Mouse (Mus musculus) cerebellum, adult 2 months (tissue): ENCODE results near the gene Map1s. TPM values are rescaled to one million over a fixed set of nuclear protein-coding genes. Genes with fewer than 3 reads are reported as not detected.
"Not testable (repeated sequence)": the region's sequence is repeated elsewhere in the genome, so short reads cannot be mapped to it uniquely, and the experiment has no call there.

Experiments
- DNase-seq, 2 experiments: peaks; one replicate each; pipeline ENCODE4 v3.0.0; 2021
- H3K27ac ChIP-seq: fragments of 200-500 bp; 2 replicates; pipeline ENCODE4 v1.5.1; 2012; ENCODE audit warnings: low read length, control low read depth, inconsistent platforms; ENCODE audit not compliant: insufficient read depth
- H3K27me3 ChIP-seq: fragments of 200-500 bp; 2 replicates; pipeline ENCODE4 v1.6.1; 2012; ENCODE audit warnings: inconsistent platforms, mild to moderate bottlenecking, low read length, moderate library complexity; ENCODE audit not compliant: control insufficient read depth, insufficient read depth
- H3K4me1 ChIP-seq: fragments of 200-500 bp; 2 replicates; pipeline ENCODE4 v1.6.1; 2011; ENCODE audit warnings: low read length; ENCODE audit not compliant: control insufficient read depth, insufficient read depth
- H3K4me3 ChIP-seq: fragments of 200-500 bp; replicated peaks from 2 replicates; pipeline ENCODE3; 2011; ENCODE audit warnings: mild to moderate bottlenecking, low read depth, low read length, control low read depth; ENCODE audit not compliant: insufficient read depth
- CTCF ChIP-seq: fragments of 200-500 bp; IDR thresholded peaks from 2 replicates; pipeline ENCODE4 v1.5.1; 2011; ENCODE audit warnings: low read depth, mild to moderate bottlenecking, control low read depth, low read length, moderate library complexity, borderline replicate concordance; ENCODE audit not compliant: insufficient read depth
- POLR2A ChIP-seq: fragments of 200-500 bp; IDR thresholded peaks from 2 replicates; pipeline ENCODE4 v1.6.1; 2011; ENCODE audit warnings: low read length, control low read depth, borderline replicate concordance; ENCODE audit not compliant: insufficient read depth
- WGBS: fragments of 180-500 bp; shearing (Covaris S2); methylation state at CpG from one replicate; pipeline ENCODE4 v1.1.7; 2018; 5-methylcytosine and 5-hydroxymethylcytosine counted together
- polyA plus RNA-seq: library from polyadenylated mRNA; depleted of rRNA; stranded (reverse); fragments of >200 nt; gene quantifications from 2 replicates; pipeline ENCODE4 v1.2.3, GENCODE M21; 2012

Map1s gene
- polyA plus RNA-seq, 1 experiment: 53.4 TPM

DNA sequence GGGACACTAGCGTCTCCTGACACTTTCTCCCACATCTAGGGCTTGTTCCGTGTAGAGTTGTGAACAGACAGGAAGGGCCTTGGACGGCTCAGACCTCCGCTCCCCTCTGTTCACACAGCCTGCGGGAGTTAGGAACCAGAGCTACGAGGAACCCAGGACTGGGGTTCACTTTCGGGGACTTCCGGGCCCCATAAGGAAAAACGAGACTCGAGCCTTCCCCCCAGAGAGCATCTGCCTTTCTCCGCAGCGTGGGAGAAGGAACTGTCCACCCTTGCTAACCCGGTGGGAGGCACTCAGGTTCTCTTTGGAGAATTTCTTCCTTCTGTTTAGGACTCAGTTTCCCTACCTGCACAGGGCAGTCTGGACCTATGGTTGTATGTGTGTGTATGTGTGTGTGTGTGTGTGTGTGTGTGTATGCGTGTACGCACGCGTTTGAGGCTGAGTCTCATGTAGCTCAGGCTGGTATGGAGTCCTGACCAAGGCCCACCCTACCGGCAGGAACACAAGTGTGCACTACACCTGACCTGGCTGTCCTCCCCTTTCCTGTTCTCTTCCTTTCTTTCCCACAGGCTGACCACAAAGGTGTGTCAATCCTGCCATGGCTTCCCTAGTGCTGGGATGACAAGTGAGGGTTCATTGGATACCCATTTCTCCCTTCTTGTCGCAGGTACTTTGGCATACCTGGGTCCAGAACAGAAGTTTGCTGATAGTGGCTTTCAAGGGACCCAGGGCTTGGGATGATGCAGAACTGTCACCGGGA is 12.7 kb upstream of the Map1s start:
- Histone ChIP-seq H3K27ac (no peak overlapping the region), H3K4me3 (no peak overlapping the region), H3K27me3 (no peaks in the 10 kb centered on the region), H3K4me1 (no peaks in the 10 kb centered on the region; the same call in 1 of the 2 replicates)
- no peak for DNase-seq
- TF ChIP-seq CTCF: no peak
- TF ChIP-seq POLR2A: no peak
- WGBS: 52% methylated on average over 20 of the region's 20 CpGs

DNA sequence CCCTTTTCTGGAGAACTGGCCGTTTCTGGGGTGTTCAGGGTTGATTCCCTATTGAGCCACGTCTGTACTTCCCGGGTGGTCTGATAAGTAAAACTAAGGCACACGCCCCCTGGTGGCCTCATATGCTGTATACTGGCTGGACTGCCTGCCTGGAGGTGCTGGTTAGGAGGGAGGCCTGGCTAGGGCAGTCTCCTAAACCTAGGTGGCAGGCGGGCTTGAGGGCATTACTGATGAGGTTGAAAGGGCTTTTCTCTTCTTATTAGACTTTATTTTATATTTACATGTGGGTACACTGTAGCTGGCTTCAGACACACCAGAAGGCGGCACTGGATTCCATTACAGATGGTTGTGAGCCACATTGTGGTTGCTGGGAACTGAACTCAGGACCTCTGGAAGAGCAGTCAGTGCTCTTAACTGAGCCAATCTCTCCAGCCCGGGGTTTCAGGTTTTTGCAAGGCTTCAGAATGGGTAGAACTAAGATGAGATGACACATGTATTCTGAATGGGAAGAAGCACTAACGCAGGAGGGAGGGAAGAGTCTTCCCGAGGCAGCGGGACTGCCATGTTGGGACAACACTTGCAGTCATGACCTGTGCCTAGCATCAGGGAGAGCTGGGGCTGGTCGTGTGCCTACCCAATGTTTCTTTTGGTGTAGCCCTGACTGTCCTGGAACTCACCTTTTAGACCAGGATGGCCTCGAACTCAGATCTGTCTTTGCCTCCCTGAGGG is 11.9 kb upstream of the Map1s start:
- peak; percentile 62 to 70 for DNase-seq
- TF ChIP-seq POLR2A (no peak), CTCF (peak; percentile 68)
- 0 out of 2 replicates have a peak, but pooled peaks cover 3% of the 10 kb centered on the region for H3K4me1 ChIP-seq
- H3K27ac ChIP-seq: no peak overlapping the region
- no peak overlapping the region for H3K4me3 ChIP-seq
- 39% methylated on average over 12 of the region's 12 CpGs for WGBS
- no peaks in the 10 kb centered on the region for H3K27me3 ChIP-seq

DNA sequence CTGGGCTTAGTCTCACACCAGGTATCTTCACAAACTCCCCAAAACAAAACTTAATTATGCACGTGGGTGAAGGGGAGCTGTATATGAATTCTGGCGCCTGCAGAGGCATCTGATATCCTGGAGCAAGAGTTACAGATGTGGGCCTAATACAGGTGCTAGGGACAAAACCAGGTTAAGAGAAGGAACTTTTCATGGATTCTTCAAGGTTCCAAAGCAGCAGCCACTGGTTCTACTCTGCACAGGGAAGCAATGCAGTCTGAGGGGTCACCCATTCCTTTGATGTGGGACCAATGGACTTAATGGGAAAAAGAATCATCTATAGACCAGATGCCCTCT is 11.4 kb upstream of the Map1s start:
- WGBS: 70% methylated on average over 2 of the region's 2 CpGs
- H3K4me3 ChIP-seq: no peak overlapping the region
- no peak for DNase-seq
- H3K27me3 ChIP-seq: no peaks in the 10 kb centered on the region
- H3K4me1 ChIP-seq: 0 out of 2 replicates have a peak, but pooled peaks cover 3% of the 10 kb centered on the region
- no peak overlapping the region for H3K27ac ChIP-seq
- TF ChIP-seq POLR2A (no peak), CTCF (no peak)

DNA sequence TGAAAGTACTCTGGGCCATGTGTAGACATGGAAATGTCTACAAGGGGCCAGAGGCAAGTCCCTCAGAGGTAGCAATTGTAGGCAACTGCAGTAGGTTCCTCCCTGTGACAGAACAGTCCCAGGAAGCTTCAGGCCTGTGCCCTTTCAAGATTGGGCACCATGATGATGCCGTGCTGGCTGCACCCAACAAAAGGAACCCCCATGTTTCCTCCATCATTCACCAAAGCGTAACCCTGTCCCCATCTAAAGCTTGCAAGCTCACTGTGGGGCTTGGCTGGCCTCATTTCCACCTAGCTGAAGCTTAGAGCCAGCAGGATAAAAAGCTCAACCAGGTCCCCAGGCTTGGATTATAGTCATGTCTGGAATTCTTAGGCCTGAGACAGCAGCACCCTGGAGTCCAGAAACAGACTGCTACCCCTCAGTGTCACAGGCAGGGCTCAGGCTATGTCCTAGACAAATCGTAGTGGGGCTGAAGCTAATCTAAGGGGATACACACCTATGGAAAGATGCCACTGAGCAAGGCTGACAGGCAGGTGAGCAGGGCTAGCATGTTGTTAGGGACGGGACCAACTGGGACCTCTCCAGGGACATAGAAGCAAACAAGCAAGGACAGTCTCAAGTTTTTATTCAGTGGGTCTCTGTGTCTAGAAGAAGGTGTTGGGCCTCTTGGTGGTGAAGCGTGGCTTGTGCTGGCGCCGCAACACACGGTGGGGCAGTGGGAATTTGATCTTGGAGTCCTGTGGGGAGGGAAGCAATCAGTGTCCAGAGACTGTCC is 10.8 kb upstream of the Map1s start:
- WGBS: 46% methylated on average over 8 of the region's 8 CpGs
- DNase-seq: no peak
- no peaks in the 10 kb centered on the region for H3K27me3 ChIP-seq
- H3K27ac ChIP-seq: no peak overlapping the region
- TF ChIP-seq CTCF (no peak), POLR2A (no peak)
- H3K4me1 ChIP-seq: 0 out of 2 replicates have a peak, but pooled peaks cover 3% of the 10 kb centered on the region
- no peak overlapping the region for H3K4me3 ChIP-seq

DNA sequence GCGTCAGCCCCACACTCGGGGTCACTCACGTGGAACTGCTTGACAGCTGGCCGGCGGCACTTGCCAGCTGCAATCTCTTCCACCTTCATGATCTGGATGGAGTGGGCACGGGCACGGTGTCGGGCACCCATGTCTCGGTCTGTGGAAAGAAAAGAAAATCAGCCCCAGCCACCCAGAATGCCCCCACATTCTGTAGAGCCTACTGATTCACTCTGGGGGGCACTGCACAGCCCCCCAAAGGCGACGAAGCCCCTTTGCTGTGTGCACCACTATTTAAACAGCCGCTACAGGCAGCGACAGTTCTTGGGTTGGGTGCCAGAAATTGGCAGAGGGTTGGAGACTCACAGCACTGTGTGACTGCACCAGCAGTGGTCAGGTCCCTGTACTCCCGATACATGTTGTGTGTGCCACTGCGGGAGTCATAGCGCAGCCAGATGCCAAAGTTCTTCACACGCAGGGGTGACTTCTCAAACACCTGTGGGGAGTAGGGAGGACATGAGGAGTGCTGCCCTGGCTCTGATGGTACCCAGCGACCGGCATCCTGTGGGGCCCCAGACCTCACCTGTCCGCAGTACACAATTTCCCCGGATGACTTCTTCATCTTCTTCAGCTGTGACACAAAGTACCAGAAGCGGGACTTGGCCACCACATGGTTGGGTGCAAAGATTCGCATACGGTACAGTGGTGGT is 10.0 kb upstream of the Map1s start:
- DNase-seq: peak in 1 of 2 experiments; percentile 20
- 20% methylated on average over 24 of the region's 24 CpGs for WGBS
- not testable (repeated sequence) for H3K27me3 ChIP-seq, H3K4me3 ChIP-seq, H3K4me1 ChIP-seq, H3K27ac ChIP-seq

DNA sequence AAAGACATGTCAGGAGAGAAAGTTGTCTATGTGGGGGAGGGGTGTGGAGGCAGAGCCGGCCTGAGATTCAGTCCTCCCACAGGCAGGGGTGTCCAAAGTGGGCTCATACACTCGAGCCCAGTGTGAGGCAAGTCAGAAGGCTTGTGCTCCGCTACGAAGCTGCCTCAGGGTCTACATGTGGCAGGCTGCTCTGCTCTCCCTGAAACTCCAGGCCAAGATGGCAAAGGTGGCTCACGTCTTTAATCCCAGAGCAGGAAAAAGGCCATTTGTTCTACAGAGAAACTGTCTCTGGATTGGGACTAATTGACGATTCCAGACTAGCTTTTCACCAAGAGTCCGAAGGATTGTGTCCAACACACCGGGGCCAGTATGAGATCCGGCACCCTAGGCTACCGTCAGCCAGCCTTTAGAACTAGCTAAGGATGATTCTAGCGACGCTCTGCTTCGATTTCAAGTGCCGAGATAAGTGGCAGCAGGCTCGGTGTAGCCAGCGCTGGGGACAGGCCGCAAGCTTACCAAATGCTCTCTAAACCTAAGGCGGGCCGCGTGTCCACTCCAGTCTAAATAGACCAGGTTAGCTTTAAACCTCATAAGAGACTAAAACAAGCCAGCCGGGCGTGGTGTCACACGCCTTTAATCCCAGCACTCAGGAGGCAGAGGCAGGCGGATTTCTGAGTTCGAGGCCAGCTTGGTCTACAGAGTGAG is 9.3 kb upstream of the Map1s start:
- H3K27ac ChIP-seq: no peak overlapping the region
- H3K4me3 ChIP-seq: peak overlapping the region; percentile 79
- under 1% methylated on average over 25 of the region's 25 CpGs for WGBS

More for the DNA sequence above, 9.3 kb upstream of the Map1s start:
- DNase-seq: peak in 1 of 2 experiments; percentile 23
- no peaks in the 10 kb centered on the region for H3K27me3 ChIP-seq
- 0 out of 2 replicates have a peak, but pooled peaks cover 3% of the 10 kb centered on the region for H3K4me1 ChIP-seq
- TF ChIP-seq POLR2A (no peak), CTCF (no peak)
